Mouse (Mus musculus): ENCODE measurements around the gene Gm16253. TPM values are rescaled to one million over a fixed set of nuclear protein-coding genes. Genes with fewer than 3 reads are reported as not detected.

Gene Gm16253
- total RNA-seq, 2 experiments from 2014 or later, result 0.61 TPM; not detected in 1

DNA sequence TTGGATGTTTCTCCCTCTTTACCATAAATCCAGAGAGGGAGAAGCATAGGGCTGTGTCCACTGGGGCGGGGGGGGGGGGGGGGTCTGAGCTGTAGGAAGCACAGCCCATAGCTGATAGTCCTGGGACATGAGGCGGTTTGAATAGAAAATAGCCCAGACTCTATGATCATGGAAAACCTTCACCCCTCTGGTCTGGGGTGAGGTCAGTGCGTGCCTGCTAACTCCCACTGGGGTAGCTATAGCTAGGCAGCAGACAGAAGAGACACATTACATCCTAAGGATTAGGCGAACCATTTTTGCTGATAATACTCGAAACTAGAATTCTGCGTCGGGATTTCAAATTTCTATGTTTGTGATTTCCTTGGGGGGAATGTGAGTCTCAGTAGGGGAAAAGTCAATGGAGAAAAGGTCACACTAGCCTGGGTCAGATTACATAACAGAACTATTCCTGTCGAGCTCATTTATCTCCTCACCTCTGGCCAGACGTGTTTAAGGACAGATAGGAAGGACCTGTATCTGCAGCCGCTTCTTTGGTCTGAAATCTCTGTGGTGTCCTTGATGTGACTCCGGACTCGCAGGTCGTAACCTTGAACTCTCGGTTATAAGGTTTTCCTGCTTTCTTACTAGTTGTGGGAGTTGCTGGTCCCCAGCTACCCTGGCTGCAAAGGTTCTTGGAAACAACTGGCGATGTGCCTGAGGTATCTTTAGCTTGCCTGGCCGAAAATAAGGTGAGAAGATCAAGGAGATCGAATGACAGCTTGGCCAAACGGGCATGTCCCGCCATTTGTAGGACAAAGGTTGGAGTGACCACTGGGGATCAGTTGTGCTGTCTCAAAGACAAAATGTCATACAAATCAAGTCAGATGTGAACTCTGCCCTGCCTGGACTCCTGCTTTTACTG lies 2.9 kb upstream of the Gm16253 start:
- peak; percentile 72 for DNase-seq

GRCm38 (mm10) chr3:96575272-96575984 lies 1.4 kb upstream of the Gm16253 start:
- DNase-seq, result peak; percentile 83

- DNase-seq, result peak; percentile 85
Observed at GRCm38 (mm10) chr3:96576005-96576658, 652 bp upstream of the Gm16253 start.

DNA sequence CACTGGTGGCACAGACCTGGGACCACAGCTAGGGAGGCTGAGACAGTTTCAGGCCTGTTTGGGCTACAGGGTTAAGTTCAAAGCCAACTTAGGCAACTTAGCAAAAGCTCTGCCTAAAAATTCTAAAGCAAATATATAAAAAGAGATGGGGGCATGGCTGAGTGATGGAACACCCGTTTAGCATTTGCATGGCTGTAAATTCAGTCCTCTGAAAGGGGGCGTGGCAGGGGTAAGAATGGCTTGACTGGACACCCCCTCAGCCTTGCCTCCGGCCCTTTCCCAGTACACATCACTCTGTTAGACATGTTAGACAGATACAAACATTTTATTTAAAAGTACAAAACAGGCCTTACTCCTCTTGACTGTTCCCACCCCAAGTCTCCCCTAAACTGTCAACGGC lies 782 bp downstream of the Gm16253 start:
- no peak for DNase-seq

DNA sequence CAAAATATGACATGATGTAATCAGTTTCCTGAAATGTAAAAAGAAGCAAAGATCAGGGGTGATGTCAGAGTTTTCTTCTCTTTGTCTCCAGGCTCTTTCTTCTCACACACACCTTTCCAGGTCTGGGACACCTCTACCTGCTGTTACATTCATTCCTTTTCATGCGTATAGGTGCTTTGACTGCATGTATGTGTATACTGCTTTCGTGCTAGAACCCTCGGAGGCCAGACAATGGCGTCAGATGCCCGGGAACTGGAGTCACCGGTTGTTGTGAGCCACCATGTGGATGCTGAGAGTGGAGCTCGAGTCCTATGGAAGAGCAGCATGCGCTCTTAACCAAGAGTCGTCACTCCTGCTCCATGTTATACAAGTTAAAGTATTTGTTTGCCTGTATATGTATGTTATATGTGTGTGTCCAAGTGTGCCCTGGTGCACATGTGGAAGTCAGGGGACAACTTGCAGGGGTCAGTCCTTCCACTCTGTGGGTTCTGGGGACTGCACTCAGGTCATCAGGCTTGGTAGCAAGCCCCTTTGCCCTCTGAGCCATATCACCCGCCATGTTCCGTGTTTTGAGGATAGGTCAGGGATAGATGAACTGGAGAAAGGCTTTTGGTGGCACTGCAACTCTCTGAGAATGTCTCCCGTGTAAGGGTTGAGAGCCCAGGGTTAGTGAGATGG lies 1.9 kb downstream of the Gm16253 start:
- DNase-seq, result no peak

GRCm38 (mm10) chr3:96579239-96579750 lies 2.5 kb downstream of the Gm16253 start:
- no peak for DNase-seq

- DNase-seq, result peak; percentile 92
Observed at GRCm38 (mm10) chr3:96579885-96580454, 3.2 kb downstream of the Gm16253 start.

GRCm38 (mm10) chr3:96581141-96581540 lies 4.4 kb downstream of the Gm16253 start:
- no peak for DNase-seq

GRCm38 (mm10) chr3:96581771-96582515 lies 5.2 kb downstream of the Gm16253 start:
- no peak for DNase-seq

DNA sequence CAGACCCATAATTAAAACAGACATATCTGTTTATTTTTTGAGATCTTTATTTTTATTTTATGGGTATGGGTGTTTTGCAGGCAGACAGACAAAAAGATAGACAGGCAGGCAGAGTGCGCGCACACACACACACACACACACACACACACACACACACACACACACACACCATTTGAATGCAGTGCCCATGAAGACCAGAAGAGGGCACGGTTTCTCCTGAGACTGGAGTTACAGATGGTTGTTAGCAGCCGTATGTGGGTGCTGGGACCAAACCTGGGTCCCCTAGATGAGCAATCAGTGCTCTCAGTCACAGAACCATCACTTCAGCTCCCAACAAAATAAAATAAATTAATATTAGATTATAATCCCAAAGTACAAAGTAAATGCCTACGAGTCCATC lies 6.6 kb downstream of the Gm16253 start:
- DNase-seq, result no peak

GRCm38 (mm10) chr3:96590657-96591056 lies 13.9 kb downstream of the Gm16253 start:
- DNase-seq, result no peak

DNA sequence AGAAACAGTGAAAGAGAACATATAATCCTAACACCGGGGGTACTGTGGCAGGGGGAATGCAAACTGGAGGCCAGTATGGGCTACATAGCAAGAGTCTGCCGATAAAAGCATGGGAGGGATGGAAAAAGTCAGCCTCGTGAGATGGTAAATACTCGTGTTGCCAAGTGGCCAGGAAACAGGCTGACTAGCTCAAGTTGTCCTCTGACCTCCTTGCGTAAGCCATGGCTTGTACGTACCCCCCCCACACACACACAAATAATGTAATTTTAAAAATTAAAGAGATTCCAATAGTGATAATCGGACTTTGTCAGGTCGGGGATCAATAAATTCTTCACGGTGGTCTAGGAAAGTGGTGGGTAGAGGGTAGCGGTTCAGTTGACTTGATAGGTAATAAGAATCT lies 16.6 kb downstream of the Gm16253 start:
- peak; percentile 41 for DNase-seq

DNA sequence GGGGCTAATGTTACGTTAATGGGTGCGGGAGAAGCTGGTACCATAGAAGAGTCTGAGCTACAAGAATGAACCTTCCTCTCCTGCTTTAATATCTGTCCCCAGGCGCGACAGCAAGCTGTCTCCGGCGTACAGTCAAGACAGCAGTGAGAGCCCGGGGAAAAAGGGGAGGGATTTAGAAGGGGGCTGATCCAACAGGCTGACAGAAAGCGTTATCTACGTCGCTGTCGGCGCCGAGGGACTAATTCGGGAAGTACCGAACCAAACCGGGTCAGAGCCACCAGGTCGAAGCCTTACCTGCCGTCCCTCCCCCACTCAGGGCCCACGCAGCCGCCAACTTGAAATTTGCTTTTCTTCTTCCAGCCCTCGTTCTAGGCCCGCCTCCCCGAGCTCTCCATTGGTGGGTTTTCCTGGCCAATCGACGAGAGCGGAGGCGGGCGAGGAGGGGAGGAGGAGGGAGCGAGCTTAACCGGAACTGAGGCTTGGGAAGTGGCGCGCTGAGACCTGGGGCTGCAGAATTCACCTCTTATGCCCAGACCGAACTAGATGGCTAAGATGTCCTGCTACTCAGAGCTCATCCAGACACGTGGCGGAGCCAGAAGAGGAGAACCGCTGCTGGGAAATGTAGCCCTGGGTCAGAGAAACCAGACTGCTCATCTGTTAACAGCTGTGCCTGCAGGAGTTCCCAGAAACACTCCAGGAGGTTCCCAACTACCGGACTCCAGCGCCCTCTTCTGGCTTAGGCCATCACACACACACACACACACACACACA lies 17.2 kb downstream of the Gm16253 start, which contains the start of gene Polr3gl:
Gene Polr3gl (minus strand): TSS at position 392 of the 771 bp plus-strand sequence.
- DNase-seq, result peak; percentile 95

DNA sequence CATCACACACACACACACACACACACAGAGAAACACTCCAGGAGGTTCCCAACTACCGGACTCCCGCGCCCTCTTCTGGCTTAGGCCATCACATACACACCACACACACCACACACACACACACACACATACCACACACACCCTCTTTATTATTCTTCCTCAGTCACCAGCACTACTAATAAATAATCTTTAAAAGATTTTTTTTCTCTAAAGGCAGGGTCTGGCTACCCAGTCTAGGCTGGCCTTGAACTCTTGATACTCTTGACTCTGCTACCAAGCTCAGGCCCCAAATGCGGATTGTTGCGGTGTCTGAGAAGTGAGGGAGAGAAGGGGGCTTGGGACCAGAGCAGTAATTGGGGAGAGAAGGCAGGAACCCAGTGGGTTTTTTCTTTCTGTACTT lies 18.1 kb downstream of the Gm16253 start:
- no peak for DNase-seq

GRCm38 (mm10) chr3:96595661-96596060 lies 18.9 kb downstream of the Gm16253 start:
- DNase-seq, result no peak

- peak; percentile 69 for DNase-seq
Observed at GRCm38 (mm10) chr3:96596228-96596707, 19.5 kb downstream of the Gm16253 start, which contains the start of gene Ankrd34a. Gene Ankrd34a (plus strand): TSS chr3:96596636.

DNA sequence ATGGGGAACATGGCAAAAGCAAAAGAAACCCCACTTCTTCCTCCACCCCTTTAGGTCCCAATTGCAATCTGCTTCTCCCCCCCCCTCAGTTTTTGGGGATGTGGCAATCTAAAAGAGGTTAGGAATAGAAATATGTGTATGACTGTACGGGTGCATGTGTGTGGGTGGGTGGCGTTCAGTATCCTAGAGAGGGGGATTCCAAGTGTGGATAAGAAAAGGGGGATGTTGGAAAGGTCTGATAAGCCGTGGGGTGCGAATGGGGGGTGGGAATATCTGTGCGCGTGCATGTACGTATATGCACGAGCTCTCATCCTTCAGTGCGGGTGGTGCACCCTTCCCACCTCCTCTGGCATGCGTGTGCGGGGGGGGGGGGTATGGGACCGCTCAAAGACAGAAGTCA lies 20.1 kb downstream of the Gm16253 start:
- no peak for DNase-seq

DNA sequence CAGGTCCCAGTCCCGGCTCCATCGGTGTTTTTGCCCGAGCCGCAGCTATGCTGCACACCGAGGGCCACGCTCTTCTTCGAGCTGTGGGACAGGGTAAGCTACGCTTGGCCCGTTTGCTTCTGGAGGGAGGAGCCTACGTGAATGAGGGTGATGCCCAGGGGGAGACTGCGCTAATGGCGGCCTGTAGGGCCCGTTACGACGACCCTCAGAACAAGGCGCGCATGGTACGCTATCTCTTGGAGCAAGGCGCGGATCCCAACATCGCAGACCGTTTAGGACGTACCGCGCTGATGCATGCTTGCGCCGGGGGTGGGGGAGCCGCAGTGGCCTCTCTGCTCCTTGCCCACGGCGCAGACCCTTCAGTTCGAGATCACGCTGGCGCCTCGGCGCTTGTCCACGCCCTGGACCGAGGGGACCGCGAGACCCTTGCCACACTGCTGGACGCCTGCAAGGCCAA lies 20.7 kb downstream of the Gm16253 start:
- DNase-seq, result peak; percentile 38

Data from adrenal gland, postnatal 10 days (tissue).